Mouse (Mus musculus): Measurements from ENCODE around the gene Mamld1. TPM values are rescaled to one million over a fixed set of nuclear protein-coding genes. Genes with fewer than 3 reads are reported as not detected.

The Mamld1 gene
- polyA plus RNA-seq, 1 experiment from 2014 or later = 0.27 TPM

DNA sequence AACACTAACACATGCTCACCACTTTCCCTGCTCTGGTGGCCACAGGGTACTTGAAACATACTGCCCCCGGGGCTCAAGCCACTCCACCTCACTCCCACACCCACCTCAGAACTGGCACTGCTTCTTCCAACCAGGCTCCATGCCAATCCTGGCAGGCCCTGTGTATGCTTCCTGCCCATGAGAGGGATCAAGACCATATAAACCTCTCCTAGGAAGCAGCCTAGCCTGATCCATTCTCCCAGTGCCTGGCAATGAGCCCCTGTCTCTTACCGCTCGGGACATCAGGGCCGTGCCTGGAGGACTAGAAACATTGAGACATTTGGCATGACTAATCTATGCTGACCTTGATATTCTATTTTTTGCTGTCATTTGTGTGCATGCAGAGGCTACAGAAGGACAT is 133.6 kb downstream of the Mamld1 start:
- Histone ChIP-seq H3K4me2 (ENCODE audit: low read depth, low read length) (no peak overlapping the region), H3K9ac (replicated peaks) (no peak overlapping the region), H3K9me3 (ENCODE audit: low read length) (no peaks in the 10 kb centered on the region), H3K27me3 (ENCODE audit: insufficient read depth, low read length) (peaks cover 5% of the 10 kb centered on the region; the same call in 1 of the 2 replicates), H3K36me3 (replicated peaks; ENCODE audit: insufficient read depth, low read length) (no peaks in the 10 kb centered on the region), H3K4me3 (ENCODE audit: low read depth, low read length) (no peak overlapping the region), H3K4me1 (ENCODE audit: insufficient read depth) (no peaks in the 10 kb centered on the region), H3K27ac (ENCODE audit: low read depth) (no peak overlapping the region)
- no peak for ATAC-seq
- WGBS (ENCODE audit: insufficient replicate concordance) = 89% methylated on average over 4 of the region's 4 CpGs
- no peak for DNase-seq
- no peak for TF ChIP-seq CTCF (IDR thresholded peaks at IDR 0.05; ENCODE audit: low read depth)
- no peak for TF ChIP-seq EP300 (IDR thresholded peaks at IDR 0.05; ENCODE audit: low read depth)

DNA sequence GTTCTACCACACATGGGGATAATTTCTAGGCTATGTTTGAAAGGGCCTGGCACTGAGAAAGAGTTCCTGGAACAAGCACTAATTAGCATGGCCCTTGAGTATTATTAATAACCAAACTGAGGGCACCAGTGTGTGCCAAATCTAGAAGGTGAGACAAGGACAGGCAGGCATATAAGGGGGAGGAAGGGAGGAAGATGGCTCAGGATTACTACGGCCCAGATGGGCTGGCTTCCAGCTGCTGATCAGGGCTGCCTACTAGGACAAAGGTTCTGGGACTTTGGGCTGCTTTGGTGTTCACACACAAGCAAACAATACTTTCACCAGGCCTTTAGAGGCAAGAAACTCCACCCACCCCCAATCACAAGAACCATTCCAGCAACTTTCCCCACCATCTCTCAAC is 136.3 kb downstream of the Mamld1 start:
- 56% methylated on average over 1 of the region's 1 CpGs for WGBS (ENCODE audit: insufficient replicate concordance)
- no peak overlapping the region for H3K4me3 ChIP-seq (ENCODE audit: low read depth, low read length)
- no peak overlapping the region for H3K4me2 ChIP-seq (ENCODE audit: low read depth, low read length)
- H3K36me3 ChIP-seq (replicated peaks; ENCODE audit: insufficient read depth, low read length) = no peaks in the 10 kb centered on the region
- no peaks in the 10 kb centered on the region for H3K9me3 ChIP-seq (ENCODE audit: low read length)
- TF ChIP-seq CTCF (IDR thresholded peaks at IDR 0.05; ENCODE audit: low read depth) (no peak), EP300 (IDR thresholded peaks at IDR 0.05; ENCODE audit: low read depth) (no peak)
- peak; percentile 62; the same call in 1 of the 2 replicates for ATAC-seq
- H3K9ac ChIP-seq (replicated peaks) = no peak overlapping the region
- H3K4me1 ChIP-seq (ENCODE audit: insufficient read depth) = no peaks in the 10 kb centered on the region
- no peak overlapping the region for H3K27ac ChIP-seq (ENCODE audit: low read depth)
- DNase-seq = peak; percentile 16
- peaks cover 2% of the 10 kb centered on the region; the same call in 1 of the 2 replicates for H3K27me3 ChIP-seq (ENCODE audit: insufficient read depth, low read length)

- ATAC-seq (no peak), DNase-seq (no peak)
- Histone ChIP-seq H3K27ac (ENCODE audit: low read depth) (no peak overlapping the region), H3K36me3 (replicated peaks; ENCODE audit: insufficient read depth, low read length) (no peaks in the 10 kb centered on the region), H3K9ac (replicated peaks) (no peak overlapping the region), H3K27me3 (ENCODE audit: insufficient read depth, low read length) (no peaks in the 10 kb centered on the region), H3K4me1 (ENCODE audit: insufficient read depth) (no peaks in the 10 kb centered on the region), H3K9me3 (ENCODE audit: low read length) (no peaks in the 10 kb centered on the region), H3K4me3 (ENCODE audit: low read depth, low read length) (no peak overlapping the region), H3K4me2 (ENCODE audit: low read depth, low read length) (no peak overlapping the region)
- TF ChIP-seq CTCF (IDR thresholded peaks at IDR 0.05; ENCODE audit: low read depth) = no peak
- no peak for TF ChIP-seq EP300 (IDR thresholded peaks at IDR 0.05; ENCODE audit: low read depth)
- 57% methylated on average over 2 of the region's 2 CpGs for WGBS (ENCODE audit: insufficient replicate concordance)
Measured at GRCm38 (mm10) chrX:71204776-71205175, 154.7 kb downstream of the Mamld1 start.

Other genes starting within 250 kb of the Mamld1 start
- gene Mtm1, start 160.5 kb downstream of the Mamld1 start, polyA plus RNA-seq (2015; fragmentation: Nextera tagmentation; extraction: Ambion mirVana) = 6.0 and 6.8 TPM in 2 replicates